Mouse (Mus musculus) olfactory bulb, adult 2 months (tissue): ENCODE data around the gene Pick1.

Experiments used
- CTCF ChIP-seq: fragments of 200-500 bp; IDR thresholded peaks from 2 replicates; pipeline ENCODE4 v1.5.1; 2012; ENCODE audit warnings: low read depth, mild to moderate bottlenecking, low read length, moderate library complexity; ENCODE audit not compliant: insufficient read depth
- POLR2A ChIP-seq: fragments of 200-500 bp; IDR thresholded peaks from 2 replicates; pipeline ENCODE4 v1.6.1; 2012; ENCODE audit warnings: mild to moderate bottlenecking, low read depth, low read length, moderate library complexity; ENCODE audit not compliant: insufficient read depth

DNA sequence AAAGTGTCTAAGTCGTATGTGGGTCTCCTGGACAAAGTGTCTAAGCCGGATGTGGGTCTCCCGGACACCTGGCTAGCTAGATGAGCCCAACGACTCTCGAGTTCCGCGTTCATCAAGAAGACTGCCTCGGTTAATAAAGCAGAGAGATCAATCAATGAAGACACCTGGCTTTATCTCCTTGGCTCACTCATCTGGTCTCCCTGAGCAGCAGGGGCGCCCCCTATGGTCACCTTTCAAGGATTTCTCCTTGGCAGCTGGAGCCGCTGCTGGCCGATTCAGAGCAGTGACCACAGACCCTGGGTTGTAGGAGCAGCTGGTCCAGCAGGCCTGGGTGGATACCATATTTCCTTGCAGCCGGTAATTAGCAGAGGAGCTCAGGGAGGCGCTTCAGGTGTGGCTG, 33.4 kb downstream of the Pick1 start:
- TF ChIP-seq CTCF (peak; percentile 45; the same call in 1 of the 2 replicates), POLR2A (no peak)
